Mouse (Mus musculus): Measurements from ENCODE around the gene Aldoart2.

The Aldoart2 gene

DNA sequence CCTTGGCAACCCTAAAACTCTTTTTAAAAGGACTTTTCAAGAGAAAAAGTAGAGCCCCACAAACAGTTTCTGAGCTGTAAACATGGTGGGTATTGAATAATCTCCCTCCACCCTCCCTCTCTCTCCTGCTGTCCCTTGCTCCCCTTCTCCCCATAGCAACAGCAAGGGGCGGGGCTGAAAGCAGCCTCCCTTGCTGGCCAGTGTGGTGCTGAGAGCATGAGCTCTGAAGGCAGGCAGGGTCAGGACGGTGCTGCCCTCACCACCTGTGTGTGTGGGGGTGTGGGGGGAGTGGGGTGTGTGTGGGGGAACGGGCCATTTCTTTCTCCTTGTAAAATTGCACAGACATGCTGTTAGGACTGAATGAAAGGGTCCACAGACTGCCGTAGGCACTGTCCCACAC is 42.9 kb downstream of the Aldoart2 start:
- Histone ChIP-seq H3K36me3 (ENCODE audit: control insufficient read depth, insufficient read depth, low read length, poor library complexity, severe bottlenecking) (0 out of 2 replicates have a peak, but pooled peaks cover 2% of the 10 kb centered on the region), H3K27me3 (ENCODE audit: control insufficient read depth, insufficient read depth, low read length, poor library complexity, severe bottlenecking) (no peaks in the 10 kb centered on the region)
- no peak for DNase-seq (ENCODE audit: low read depth, low spot score)

DNA sequence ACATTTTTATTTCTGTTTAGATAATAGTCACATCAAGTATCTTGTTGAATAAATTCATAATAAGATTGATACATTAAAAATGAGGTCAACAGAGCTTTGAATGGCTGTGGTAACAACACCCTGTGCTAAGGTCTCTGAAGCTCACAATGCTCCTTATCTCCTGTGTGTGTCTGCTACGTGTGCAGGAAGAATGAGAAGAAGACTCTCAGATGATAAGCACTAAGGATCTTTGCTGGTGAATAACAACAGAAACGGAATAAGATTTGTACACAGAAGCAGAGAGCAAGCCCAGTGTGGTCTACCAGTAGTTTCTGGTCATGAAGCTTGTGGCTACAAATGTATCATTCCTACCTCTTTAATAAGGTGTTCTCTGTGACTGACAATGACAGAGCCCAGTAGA is 45.8 kb downstream of the Aldoart2 start:
- Histone ChIP-seq H3K27me3 (ENCODE audit: control insufficient read depth, insufficient read depth, low read length, poor library complexity, severe bottlenecking) (no peaks in the 10 kb centered on the region), H3K36me3 (ENCODE audit: control insufficient read depth, insufficient read depth, low read length, poor library complexity, severe bottlenecking) (0 out of 2 replicates have a peak, but pooled peaks cover 2% of the 10 kb centered on the region)
- no peak for DNase-seq (ENCODE audit: low read depth, low spot score)
